Mouse (Mus musculus) kidney, postnatal 4 days (tissue): ENCODE measurements at regions not wholly inside any gene's neighbourhood (a gene's known extent, or its start where the extent isn't known, plus 50 kb on each side); places are given as distances from the start of the nearest gene placed in this dataset.

Experiments
- DNase-seq, 2 experiments: peaks; one replicate each; pipeline ENCODE4 v3.0.0; 2021; ENCODE audit warnings: mixed read lengths in 2 of 2

- no peak for DNase-seq
Measured at GRCm38 (mm10) chr8:9152313-9152925, 462.1 kb upstream of the Arglu1 start.

GRCm38 (mm10) chr8:9144362-9144761, 454.0 kb upstream of the Arglu1 start:
- DNase-seq: no peak

- peak; percentile 11 to 27 for DNase-seq
Measured at GRCm38 (mm10) chr8:9139781-9140180, 449.5 kb upstream of the Arglu1 start.

GRCm38 (mm10) chr8:9139059-9139620, 448.8 kb upstream of the Arglu1 start:
- DNase-seq: peak; percentile 37 to 56

GRCm38 (mm10) chr8:9133758-9134157, 443.4 kb upstream of the Arglu1 start:
- DNase-seq: no peak

GRCm38 (mm10) chr8:9132612-9133218, 442.4 kb upstream of the Arglu1 start:
- no peak for DNase-seq

- DNase-seq: no peak
Measured at GRCm38 (mm10) chr8:9131249-9131648, 440.9 kb upstream of the Arglu1 start.

GRCm38 (mm10) chr8:9124503-9124902, 434.2 kb upstream of the Arglu1 start:
- no peak for DNase-seq

GRCm38 (mm10) chr8:9117809-9118737, 427.8 kb upstream of the Arglu1 start:
- DNase-seq: peak; percentile 38 to 63

- DNase-seq: peak in 1 of 2 experiments; percentile 18
Measured at GRCm38 (mm10) chr8:9095980-9096379, 405.7 kb upstream of the Arglu1 start.

- DNase-seq: peak in 1 of 2 experiments; percentile 24
Measured at GRCm38 (mm10) chr8:9094002-9094401, 403.7 kb upstream of the Arglu1 start.

GRCm38 (mm10) chr8:9093356-9093755, 403.0 kb upstream of the Arglu1 start:
- DNase-seq: no peak

- no peak for DNase-seq
Measured at GRCm38 (mm10) chr8:9072724-9073123, 382.4 kb upstream of the Arglu1 start.

GRCm38 (mm10) chr8:9072286-9072685, 382.0 kb upstream of the Arglu1 start:
- DNase-seq: no peak

- peak in 1 of 2 experiments; percentile 38 for DNase-seq
Measured at GRCm38 (mm10) chr8:9070953-9071352, 380.6 kb upstream of the Arglu1 start.

- DNase-seq: no peak
Measured at GRCm38 (mm10) chr8:9069845-9070244, 379.5 kb upstream of the Arglu1 start.

GRCm38 (mm10) chr8:9067731-9068130, 377.4 kb upstream of the Arglu1 start:
- no peak for DNase-seq

GRCm38 (mm10) chr8:9060166-9060565, 369.8 kb upstream of the Arglu1 start:
- DNase-seq: no peak

GRCm38 (mm10) chr8:9055416-9055819, 365.1 kb upstream of the Arglu1 start:
- DNase-seq: no peak

- no peak for DNase-seq
Measured at GRCm38 (mm10) chr8:9054801-9055200, 364.5 kb upstream of the Arglu1 start.

GRCm38 (mm10) chr8:9051699-9052098, 361.4 kb upstream of the Arglu1 start:
- peak; percentile 65 to 75 for DNase-seq

- no peak for DNase-seq
Measured at GRCm38 (mm10) chr8:9050740-9051475, 360.6 kb upstream of the Arglu1 start.

- DNase-seq: no peak
Measured at GRCm38 (mm10) chr8:9048116-9048515, 357.8 kb upstream of the Arglu1 start.
